Mouse (Mus musculus) MEL-GATA-1-ER (cell line): Measurements from ENCODE around the gene Gm14085.

ENCODE experiments used
- DNase-seq: peaks from one replicate; pipeline ENCODE4 v3.0.0-alpha.2; 2012; ENCODE audit warnings: low read depth; ENCODE audit errors: extremely low read depth

The Gm14085 gene

DNA sequence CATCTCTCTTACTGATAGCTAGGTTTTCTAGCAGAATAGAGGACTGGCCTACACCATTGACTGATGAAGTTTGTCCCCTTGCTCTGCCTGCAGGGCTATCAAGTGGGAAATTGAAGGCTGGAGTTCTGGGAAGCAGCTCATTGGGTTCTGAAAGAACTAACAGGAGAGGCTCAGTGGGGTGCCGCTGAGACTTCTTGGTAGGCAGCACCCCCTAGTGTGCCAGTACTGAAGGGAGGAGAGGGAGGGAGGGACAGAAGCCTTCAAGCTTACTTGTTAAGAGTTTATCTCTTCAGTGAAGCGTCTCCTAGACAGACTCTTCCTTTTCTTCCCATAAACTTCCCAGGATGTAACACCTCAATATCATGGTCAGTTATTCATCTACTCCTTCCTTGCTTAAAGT lies 73.6 kb downstream of the Gm14085 start:
- DNase-seq: no peak

DNA sequence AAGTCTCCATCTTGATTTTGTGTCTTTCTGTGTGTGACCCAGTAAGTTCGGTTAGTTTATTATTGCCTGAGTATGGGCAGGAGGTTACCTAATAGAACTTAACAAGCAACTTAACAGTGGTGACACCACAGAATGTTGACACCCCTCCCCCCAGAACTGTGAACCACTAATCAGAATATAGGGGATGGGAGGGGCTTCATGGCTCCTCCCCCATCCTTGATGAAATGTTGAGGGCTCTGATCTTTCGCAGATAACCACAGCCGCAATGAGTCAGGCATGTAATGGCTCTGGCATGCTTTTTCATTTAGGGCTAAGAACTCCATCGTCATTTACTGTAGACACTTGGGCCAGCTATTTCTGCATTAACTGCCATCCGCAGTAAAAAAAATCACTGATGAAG lies 76.5 kb downstream of the Gm14085 start:
- no peak for DNase-seq

GRCm38 (mm10) chr2:122562251-122562650 lies 77.5 kb downstream of the Gm14085 start:
- no peak for DNase-seq

- no peak for DNase-seq
Observed at GRCm38 (mm10) chr2:122569439-122569838, 84.7 kb downstream of the Gm14085 start.

- no peak for DNase-seq
Observed at GRCm38 (mm10) chr2:122570430-122570829, 85.7 kb downstream of the Gm14085 start.

DNA sequence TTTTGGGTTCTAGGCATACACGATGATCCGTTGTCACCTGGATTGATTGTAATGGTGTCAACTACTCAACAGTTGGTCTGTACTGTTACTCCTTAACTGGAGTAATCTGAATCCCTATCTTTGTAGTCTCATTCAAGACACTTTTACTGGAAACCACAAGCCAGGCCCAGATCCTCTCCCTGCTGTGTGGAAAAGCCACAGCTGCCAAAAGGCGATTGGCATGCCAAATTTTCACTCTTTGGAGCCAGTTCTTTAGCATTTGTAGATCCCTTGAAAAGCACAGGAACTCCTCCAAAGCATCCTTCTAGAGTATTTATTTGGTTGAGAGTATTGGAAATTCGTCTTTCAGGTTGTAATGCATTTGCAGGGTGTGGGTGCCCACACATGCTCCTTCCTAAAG lies 86.6 kb downstream of the Gm14085 start:
- DNase-seq: no peak

DNA sequence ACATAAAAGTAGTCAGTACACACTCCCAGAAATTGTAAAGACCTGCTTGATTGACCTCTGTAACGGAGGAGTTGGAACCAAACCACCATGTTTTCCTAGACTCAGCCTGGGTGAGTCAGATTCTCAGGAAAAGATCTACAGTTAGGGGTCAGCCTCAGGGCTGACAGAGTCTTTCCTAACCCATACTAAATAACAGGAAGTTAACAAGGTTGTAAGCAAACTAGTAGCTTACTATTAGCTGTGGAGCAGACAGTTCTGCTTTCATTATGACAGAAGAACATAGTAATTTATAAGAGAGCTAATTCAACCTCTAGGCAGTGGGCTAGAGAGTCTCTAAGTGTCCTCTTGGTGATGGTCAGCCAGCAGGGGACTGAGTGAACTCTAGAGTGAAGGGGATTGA lies 87.7 kb downstream of the Gm14085 start:
- DNase-seq: no peak

DNA sequence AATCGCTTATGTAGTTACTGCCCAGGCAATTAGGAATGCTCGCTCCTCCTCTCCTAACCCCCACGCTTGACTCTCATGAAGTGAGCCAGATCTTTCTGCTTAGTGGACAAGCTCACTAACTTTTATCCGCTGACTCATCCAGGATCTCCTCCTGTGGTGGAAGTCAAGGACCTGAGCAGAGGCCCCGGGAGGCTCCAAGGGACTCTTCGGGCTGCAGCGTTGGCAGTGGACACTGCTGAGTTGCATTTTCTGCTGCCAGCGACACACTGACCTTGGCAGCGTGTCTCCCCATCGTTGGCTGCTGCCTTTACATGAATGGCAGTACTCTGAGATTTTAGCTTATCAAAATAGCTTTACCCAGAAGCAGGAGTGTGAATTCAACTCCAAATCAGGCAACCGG lies 90.7 kb downstream of the Gm14085 start:
- DNase-seq: no peak

GRCm38 (mm10) chr2:122576295-122576694 lies 91.6 kb downstream of the Gm14085 start:
- no peak for DNase-seq

DNA sequence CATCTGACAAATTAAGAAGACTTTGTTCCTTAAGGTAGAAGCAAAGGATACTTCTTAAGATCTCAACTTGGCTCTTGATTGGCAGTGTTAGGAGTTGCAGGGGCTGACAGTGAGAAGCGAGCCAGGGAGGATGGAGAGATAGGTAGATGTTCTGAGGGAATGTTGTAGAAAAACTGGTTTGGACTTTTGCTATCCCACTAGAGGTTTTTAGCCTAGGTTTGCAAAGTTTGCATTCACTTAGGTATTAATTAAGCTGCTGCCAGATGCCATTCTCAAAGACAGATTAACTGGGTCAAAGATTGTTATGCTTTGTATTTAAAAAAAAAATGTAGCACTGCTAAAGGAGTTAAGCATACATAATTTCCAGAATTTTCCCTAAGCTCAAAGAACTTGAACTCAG lies 92.6 kb downstream of the Gm14085 start:
- DNase-seq: no peak
